Mouse (Mus musculus) cortical plate, adult 2 months (tissue): ENCODE measurements at regions not wholly inside any gene's neighbourhood (a gene's known extent, or its start where the extent isn't known, plus 50 kb on each side); places are given as distances from the start of the nearest gene placed in this dataset.

Source experiments
- CTCF ChIP-seq: fragments of 200-500 bp; IDR thresholded peaks from 2 replicates; pipeline ENCODE4 v1.5.1; 2011; ENCODE audit warnings: mild to moderate bottlenecking, control low read depth, low read length; ENCODE audit not compliant: insufficient read depth; ENCODE audit errors: extremely low read depth
- POLR2A ChIP-seq: fragments of 200-500 bp; IDR thresholded peaks from 2 replicates; pipeline ENCODE4 v1.6.1; 2011; ENCODE audit warnings: mild to moderate bottlenecking, low read length, control low read depth; ENCODE audit not compliant: insufficient read depth; ENCODE audit errors: extremely low read depth

- TF ChIP-seq POLR2A (no peak), CTCF (no peak)
Measured at GRCm38 (mm10) chr2:64851096-64851495, 173.7 kb downstream of the Grb14 start.
